Mouse (Mus musculus) naive thymus-derived CD4-positive, alpha-beta T cell, adult 2 months (primary cell): ENCODE results near the gene Gpr1.
A peak's percentile ranks its signal among the peaks of the same experiment; 100 is the strongest.
"Not testable (repeated sequence)": the region's sequence is repeated elsewhere in the genome, so short reads cannot be mapped to it uniquely, and the experiment has no call there.

ENCODE experiments used
- DNase-seq: peaks from one replicate; pipeline ENCODE4 v3.0.0-alpha.2; 2011; ENCODE audit warnings: low read depth

Gpr1 gene

DNA sequence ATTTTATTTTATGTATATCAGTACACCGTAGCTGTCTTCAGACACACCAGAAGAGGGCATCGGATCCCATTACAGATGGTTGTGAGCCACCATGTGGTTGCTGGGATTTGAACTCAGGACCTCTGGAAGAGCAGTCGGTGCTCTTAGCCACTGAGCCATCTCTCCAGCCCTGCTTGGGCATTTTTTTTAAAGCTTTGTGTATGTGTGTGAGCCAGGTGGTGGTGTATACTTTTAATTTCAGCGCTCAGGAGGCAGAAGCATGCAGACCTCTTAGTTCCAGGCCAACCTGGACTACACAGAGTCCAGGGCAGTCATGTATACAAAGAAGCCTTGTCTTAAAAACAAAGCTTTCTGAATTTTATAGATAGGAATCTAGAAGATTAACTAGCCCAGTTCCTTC is 33.8 kb downstream of the Gpr1 start:
- DNase-seq, result not testable (repeated sequence)

- peak; percentile 13 for DNase-seq
These were observed 34.2 kb downstream of the Gpr1 start for GRCm38 (mm10) chr1:63180122-63180521.

- DNase-seq, result peak; percentile 16
These were observed 36.0 kb downstream of the Gpr1 start for GRCm38 (mm10) chr1:63178308-63178707.

GRCm38 (mm10) chr1:63176604-63177421 is 37.5 kb downstream of the Gpr1 start, which contains the start of the genes Eef1b2 and Ndufs1:
TSS of gene Eef1b2 (plus strand) at chr1:63176825.
TSS of gene Ndufs1 (minus strand) at chr1:63176833.
- peak; percentile 98 for DNase-seq

GRCm38 (mm10) chr1:63176259-63176603 is 38.1 kb downstream of the Gpr1 start:
- no peak for DNase-seq

DNA sequence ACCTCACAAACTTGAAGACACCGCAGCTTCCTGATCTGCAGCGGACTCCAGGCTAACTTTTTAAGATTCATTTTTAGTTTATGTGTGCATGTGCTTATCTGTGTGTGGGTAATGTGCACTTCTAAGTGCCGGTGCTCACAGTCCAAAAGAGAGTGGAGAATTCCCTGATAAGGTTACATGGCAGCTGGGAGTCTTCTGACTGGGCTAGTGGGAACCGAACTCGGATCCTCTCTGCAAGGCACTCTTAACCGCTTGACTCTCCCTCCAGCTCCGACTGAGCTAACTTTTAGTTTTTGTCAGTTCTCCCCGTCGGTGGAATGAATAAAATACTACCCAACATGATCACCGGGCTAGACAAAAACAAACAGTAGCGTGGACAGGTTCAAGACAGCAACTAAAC is 38.5 kb downstream of the Gpr1 start:
- DNase-seq, result no peak

DNA sequence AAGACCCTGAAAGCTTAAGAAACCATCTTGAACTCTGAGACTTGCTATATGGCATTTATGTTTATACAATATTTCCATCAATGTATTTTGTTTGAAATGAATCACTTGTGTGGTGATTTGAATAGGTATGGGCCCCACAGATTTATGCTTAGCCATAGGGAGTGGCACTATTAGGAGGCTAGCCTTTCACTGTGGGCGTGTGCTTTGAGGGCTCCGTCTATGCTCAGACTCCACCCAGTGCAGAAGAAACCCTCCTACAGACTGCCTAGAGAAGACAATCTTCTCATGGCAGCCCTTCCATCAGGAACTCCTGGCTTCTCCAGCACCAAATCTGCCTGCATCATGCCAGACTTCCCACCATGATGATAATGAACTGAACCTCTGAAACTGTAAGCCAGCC is 45.7 kb downstream of the Gpr1 start:
- no peak for DNase-seq

DNA sequence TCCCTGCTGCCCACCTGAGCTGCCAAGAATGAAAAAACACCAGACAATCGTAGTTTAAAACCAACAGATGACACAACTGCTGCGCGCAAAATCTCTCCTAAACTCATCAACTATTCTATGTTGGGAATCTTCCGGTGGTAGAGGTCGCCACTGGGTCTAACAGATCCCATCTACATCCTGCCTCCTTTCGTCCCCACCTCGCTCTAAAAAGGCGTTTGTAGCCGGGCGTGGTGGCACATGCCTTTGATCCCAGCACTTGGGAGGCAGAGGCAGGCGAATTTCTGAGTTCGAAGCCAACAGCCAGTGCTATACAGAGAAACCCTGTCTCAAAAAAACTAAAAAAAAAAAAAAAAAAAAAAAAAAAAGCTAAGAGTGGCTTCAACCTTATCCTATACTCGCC is 74.1 kb downstream of the Gpr1 start:
- no peak for DNase-seq

DNA sequence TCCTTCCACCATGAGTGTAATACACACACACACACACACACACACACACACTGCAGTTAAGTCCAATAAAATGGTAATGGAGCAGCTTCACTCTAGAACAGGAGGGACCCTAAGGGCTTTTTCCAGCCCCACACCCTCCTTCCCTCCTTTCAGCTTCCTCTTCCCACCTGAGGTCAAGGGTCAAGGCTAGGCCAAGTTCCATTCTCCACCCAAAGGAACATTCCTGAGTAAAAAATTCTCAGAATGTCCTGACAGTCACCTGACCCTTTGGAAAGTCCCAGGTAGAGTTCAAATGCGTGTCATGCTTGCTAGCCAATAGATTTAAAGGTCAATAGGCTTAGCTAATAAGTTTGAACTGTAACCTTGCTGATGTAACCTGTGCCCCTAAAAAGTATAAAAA is 75.8 kb downstream of the Gpr1 start:
- not testable (repeated sequence) for DNase-seq

DNA sequence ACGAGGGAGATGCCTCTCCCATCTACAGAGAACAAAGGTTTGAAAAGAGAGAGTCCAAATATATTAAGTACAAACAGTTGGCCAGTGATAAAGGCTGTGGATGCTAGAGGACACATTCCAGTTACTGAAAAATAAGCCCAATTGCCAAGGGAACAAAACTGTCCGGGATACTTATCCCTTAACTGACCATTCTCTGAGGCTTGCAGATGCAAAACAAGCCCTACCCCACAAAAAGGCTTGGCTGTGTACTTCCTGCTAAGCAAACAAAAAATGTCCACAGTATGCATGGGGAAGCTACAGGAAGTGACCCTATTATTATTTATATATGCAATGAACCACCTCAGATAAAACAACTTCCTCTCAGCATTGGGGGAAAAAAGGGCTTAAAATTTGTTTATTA is 76.4 kb downstream of the Gpr1 start:
- DNase-seq, result no peak

GRCm38 (mm10) chr1:63134530-63134929 is 79.8 kb downstream of the Gpr1 start:
- DNase-seq, result no peak
